Mouse (Mus musculus): ENCODE data around the gene Nedd9.

DNA sequence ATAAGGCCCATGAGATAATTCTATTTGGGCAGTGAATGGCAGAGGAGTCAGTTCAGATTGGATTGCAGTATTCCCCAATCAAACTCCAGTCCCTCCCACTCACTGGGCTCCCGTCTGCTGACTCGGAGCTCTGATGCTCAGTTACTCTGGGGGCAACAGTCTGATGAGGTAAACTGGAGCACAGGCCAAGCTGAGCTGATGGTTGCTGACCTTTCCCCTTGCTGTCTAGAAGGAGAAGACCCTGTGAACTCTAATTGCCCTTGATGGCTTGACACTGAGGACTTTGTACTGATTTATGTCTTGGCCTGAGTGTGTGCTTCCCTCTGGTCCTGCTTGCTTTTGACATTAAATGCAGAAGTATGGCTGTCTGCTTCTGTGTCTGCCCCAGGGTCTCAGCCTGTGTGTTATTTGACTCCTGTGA, 110.1 kb downstream of the Nedd9 start:
- TF ChIP-seq CTCF (IDR thresholded peaks at IDR 0.05; ENCODE audit: insufficient read depth, low read length) (no peak), POLR2A (IDR thresholded peaks at IDR 0.05; ENCODE audit: borderline replicate concordance, extremely low read depth, low read depth, low read length) (no peak)

Measured in lung, adult 2 months (tissue).